Mouse (Mus musculus) heart, postnatal 0 days (tissue): ENCODE measurements around the gene Nr2f1. TPM values are rescaled to one million over a fixed set of nuclear protein-coding genes. Genes with fewer than 3 reads are reported as not detected.

Experiments
- ATAC-seq: fragments of 200-750 bp; cut with Nextera tagmentation; 2 replicates; pipeline ENCODE4 v1.8.0; 2017; ENCODE audit warnings: low read depth, moderate number of reproducible peaks, moderate library complexity; ENCODE audit not compliant: insufficient read depth
- DNase-seq: peaks from one replicate; pipeline ENCODE4 v3.0.0-alpha.2; 2016; ENCODE audit warnings: low spot score
- H3K27ac ChIP-seq: fragments of 300-500 bp; sonication (generic); 2 replicates; pipeline ENCODE4 v1.5.1; 2014; ENCODE audit warnings: low read depth, mild to moderate bottlenecking
- H3K27me3 ChIP-seq: fragments of 300-500 bp; sonication (generic); 2 replicates; pipeline ENCODE4 v1.6.1; 2014; ENCODE audit warnings: low read length, mixed read lengths; ENCODE audit not compliant: control insufficient read depth, insufficient read depth
- H3K36me3 ChIP-seq: fragments of 300-500 bp; sonication (generic); replicated peaks from 2 replicates; pipeline ENCODE4 v1.6.1; 2014; ENCODE audit warnings: low read length, mixed read lengths; ENCODE audit not compliant: control insufficient read depth, insufficient read depth
- H3K4me1 ChIP-seq: fragments of 300-500 bp; sonication (generic); 2 replicates; pipeline ENCODE4 v1.6.1; 2014; ENCODE audit warnings: antibody characterized with exemption; ENCODE audit not compliant: control insufficient read depth, insufficient read depth
- H3K4me2 ChIP-seq: fragments of 300-500 bp; sonication (generic); 2 replicates; pipeline ENCODE4 v1.6.1; 2014; ENCODE audit warnings: low read depth, mild to moderate bottlenecking, low read length, moderate library complexity
- H3K4me3 ChIP-seq: fragments of 300-500 bp; sonication (generic); 2 replicates; pipeline ENCODE4 v1.5.1; 2014; ENCODE audit warnings: low read depth, low read length
- H3K9ac ChIP-seq: fragments of 300-500 bp; sonication (generic); replicated peaks from 2 replicates; pipeline ENCODE4 v1.6.1; 2014; ENCODE audit warnings: low read depth, low read length, mixed read lengths
- H3K9me3 ChIP-seq: fragments of 300-500 bp; sonication (generic); replicated peaks from 2 replicates; pipeline ENCODE4 v1.6.1; 2016; ENCODE audit warnings: low read length; ENCODE audit not compliant: control insufficient read depth
- CTCF ChIP-seq: IDR thresholded peaks from 2 replicates; pipeline ENCODE4 v1.5.1; 2016; ENCODE audit warnings: antibody characterized with exemption, control low read depth, low read depth
- EP300 ChIP-seq: IDR thresholded peaks from 2 replicates; pipeline ENCODE4 v1.6.1; 2016; ENCODE audit warnings: antibody characterized with exemption, low read depth
- WGBS: fragments of 180-500 bp; shearing (Covaris S2); extraction: QIAGEN DNeasy Blood & Tissue Kit; methylation state at CpG from one replicate; pipeline ENCODE4 v1.1.7; 2014; 5-methylcytosine and 5-hydroxymethylcytosine counted together
- polyA plus RNA-seq: library from polyadenylated mRNA; unstranded; fragments of >200 nt; fragmentation: Nextera tagmentation; extraction: Ambion mirVana; gene quantifications from 2 replicates; pipeline ENCODE4 v1.2.1, GENCODE M21; 2015
- total RNA-seq: library from RNA; depleted of rRNA; stranded (reverse); fragments of >200 nt; gene quantifications from 2 replicates; pipeline ENCODE4 v1.2.3, GENCODE M21; 2014; ENCODE audit warnings: low replicate concordance

Nr2f1 gene
- total and polyA plus RNA-seq, 2 experiments from 2014 or later, result 2.3 to 11.6 TPM

DNA sequence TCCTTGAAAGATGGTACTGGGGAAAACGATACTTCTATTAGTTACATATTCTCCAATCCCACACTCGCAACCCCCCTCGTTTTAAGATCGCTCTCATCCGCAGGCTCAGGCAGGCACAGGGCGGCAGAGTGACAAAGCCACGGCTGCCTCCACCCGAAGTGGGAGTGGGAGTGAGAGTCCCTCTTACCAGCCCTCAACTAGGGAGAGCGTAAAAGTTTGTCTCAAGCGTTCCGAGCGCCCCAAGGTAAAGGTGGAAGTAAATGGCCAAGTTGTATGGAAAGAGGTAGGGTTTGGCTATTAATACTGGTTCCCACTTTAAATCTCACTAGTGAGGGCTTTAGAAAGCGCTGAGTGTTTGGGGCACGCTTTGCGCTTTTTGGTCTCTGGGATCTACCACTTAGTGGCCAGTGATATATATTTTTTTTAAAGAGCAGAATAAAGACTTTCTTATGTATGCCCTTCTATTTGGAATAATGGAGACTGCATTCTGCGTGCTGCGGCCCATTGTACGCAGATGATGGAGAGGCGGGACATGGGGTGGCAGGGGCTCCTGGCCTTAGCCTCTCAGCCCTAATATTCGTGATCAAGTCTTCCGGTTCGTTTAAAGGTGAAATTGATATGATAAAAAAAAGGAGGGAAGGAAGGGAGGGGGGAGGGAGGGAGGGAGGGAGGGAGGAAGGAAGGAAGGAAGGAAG lies 2.5 kb upstream of the Nr2f1 start:
- Histone ChIP-seq H3K4me3 (peak overlapping the region; percentile 73), H3K27ac (no peak overlapping the region), H3K9me3 (no peaks in the 10 kb centered on the region), H3K27me3 (peaks cover 52% of the 10 kb centered on the region), H3K36me3 (no peaks in the 10 kb centered on the region), H3K4me2 (peak overlapping the region; percentile 99), H3K4me1 (peaks cover 14% of the 10 kb centered on the region; the same call in 1 of the 2 replicates), H3K9ac (no peak overlapping the region; the same call in 1 of the 2 replicates)
- DNase-seq (peak; percentile 6), ATAC-seq (0 out of 2 replicates have a peak, but pooled peaks have one; percentile 7)
- no peak for TF ChIP-seq CTCF
- no peak for TF ChIP-seq EP300
- under 1% methylated on average over 22 of the region's 22 CpGs for WGBS

GRCm38 (mm10) chr13:78200991-78201870 lies 1.7 kb upstream of the Nr2f1 start:
- DNase-seq (peak; percentile 84), ATAC-seq (peak; percentile 71)
- H3K9me3 ChIP-seq, result no peaks in the 10 kb centered on the region
- H3K36me3 ChIP-seq, result no peaks in the 10 kb centered on the region
- H3K4me1 ChIP-seq, result peaks cover 14% of the 10 kb centered on the region; the same call in 1 of the 2 replicates
- H3K27me3 ChIP-seq, result peaks cover 55% of the 10 kb centered on the region
- whole genome bisulfite sequencing, result 1% methylated on average over 28 of the region's 30 CpGs
- no peak overlapping the region for H3K27ac ChIP-seq
- H3K9ac ChIP-seq, result no peak overlapping the region
- TF ChIP-seq CTCF (peak; percentile 80), EP300 (no peak)
- H3K4me3 ChIP-seq, result peak overlapping the region; percentile 73
- peak overlapping the region; percentile 99 for H3K4me2 ChIP-seq

DNA sequence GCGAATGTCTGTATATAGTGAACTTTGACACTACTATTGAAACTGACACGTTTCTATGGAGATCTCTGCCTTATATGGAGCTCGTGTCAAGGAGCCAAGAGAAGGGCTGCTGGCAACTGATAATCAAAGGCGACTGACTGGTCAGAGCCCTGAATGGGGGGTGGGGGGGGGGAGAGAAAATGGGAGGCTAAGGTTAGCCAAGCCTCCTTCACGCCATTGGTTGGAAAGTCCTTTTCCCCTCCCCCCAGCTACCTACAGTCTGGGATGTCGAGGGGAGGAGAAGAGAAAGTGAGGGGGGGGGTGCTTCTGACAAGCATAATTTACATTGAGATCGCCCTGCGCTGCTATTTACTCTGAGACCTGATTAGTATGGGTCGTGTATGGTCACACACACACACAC lies 850 bp upstream of the Nr2f1 start:
- Histone ChIP-seq H3K27ac (no peak overlapping the region), H3K9ac (no peak overlapping the region)
- ATAC-seq, result no peak

DNA sequence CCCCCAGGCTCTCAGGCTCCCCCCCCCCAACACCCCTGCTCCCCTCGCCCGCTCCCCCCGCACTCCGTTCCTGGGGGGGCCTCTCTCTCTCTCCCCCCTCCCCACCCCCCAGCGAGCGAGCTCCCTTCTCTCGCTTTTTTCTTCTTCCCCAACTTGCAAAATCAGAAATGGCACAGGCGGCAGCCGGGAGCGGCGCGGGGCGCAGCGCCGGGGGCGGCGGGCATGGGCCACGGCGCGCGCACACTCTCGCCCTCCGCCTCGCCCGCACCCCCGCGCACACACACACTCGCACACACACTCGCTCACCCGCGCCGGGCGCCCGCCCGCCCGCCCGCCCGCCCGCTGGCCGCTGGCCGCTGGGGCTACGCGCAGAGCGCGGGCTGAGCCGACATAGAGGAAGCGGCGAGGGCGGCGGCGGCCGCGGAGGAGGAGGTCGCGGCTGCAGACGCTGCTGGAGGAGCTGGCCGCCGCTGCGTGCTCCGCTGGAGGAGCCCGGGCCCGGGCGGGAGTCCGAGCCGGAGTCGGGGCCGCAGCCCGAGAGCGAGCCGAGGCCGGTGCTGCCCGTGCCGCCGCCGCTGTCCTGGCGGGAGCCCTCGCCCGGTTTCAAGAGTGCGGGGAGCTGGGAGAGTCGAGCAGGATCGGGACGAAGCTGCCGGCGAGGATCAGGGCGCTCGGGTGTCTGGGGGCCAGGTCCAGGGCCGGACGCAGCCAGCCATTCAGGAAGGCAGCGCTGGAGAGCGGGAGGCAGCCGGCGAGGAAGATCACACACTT lies 501 bp downstream of the Nr2f1 start:
- ATAC-seq, result peak; percentile 31
- Histone ChIP-seq H3K4me3 (peak overlapping the region; percentile 73), H3K27me3 (peaks cover 63% of the 10 kb centered on the region), H3K9ac (peak overlapping the region; percentile 62), H3K4me1 (peaks cover 18% of the 10 kb centered on the region; the same call in 1 of the 2 replicates), H3K36me3 (no peaks in the 10 kb centered on the region), H3K27ac (peak overlapping the region; percentile 85), H3K4me2 (peak overlapping the region; percentile 99), H3K9me3 (no peaks in the 10 kb centered on the region)
- no peak for DNase-seq
- WGBS, result under 1% methylated on average over 71 of the region's 92 CpGs
- TF ChIP-seq EP300, result no peak
- TF ChIP-seq CTCF, result no peak

More for the DNA sequence above, 850 bp upstream of the Nr2f1 start:
- TF ChIP-seq EP300, result no peak
- TF ChIP-seq CTCF, result no peak
- 0% methylated on average over 9 of the region's 9 CpGs for WGBS
- no peaks in the 10 kb centered on the region for H3K36me3 ChIP-seq
- H3K4me1 ChIP-seq, result peaks cover 14% of the 10 kb centered on the region; the same call in 1 of the 2 replicates
- no peaks in the 10 kb centered on the region for H3K9me3 ChIP-seq
- no peak for DNase-seq
- H3K4me3 ChIP-seq, result peak overlapping the region; percentile 73
- peak overlapping the region; percentile 99 for H3K4me2 ChIP-seq
- peaks cover 60% of the 10 kb centered on the region for H3K27me3 ChIP-seq

DNA sequence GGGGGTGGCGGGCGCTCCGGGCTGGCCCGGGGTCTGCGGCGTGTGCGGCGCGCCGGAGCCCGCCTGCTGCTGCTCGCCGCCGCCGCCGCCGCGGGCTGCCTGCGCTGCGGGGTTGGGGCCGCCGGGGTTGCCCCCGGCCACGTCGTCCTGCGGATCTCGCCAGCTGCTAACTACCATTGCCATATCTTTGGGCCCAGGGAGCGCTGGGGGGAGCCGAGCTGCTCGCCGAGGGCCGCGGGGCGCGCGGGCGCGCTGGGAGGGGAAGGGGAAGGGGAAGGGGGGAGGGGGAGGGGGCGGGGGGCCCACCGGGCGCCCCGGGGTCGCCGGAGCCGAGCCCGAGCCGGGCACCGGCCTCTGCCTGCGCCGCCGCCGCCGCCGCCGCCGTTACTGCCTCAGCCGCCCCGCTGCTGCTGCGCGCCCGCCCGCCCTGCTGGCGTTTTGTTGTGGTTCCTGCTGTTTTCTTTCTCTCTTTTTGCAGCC lies 1.1 kb downstream of the Nr2f1 start:
- H3K27ac ChIP-seq, result peak overlapping the region; percentile 85
- peak overlapping the region; percentile 62 for H3K9ac ChIP-seq
- H3K36me3 ChIP-seq, result no peaks in the 10 kb centered on the region
- peak overlapping the region; percentile 73 for H3K4me3 ChIP-seq
- no peak for ATAC-seq
- H3K27me3 ChIP-seq, result peaks cover 65% of the 10 kb centered on the region
- TF ChIP-seq CTCF, result no peak
- TF ChIP-seq EP300, result no peak
- no peak for DNase-seq
- 0% methylated on average over 21 of the region's 63 CpGs for WGBS
- peaks cover 18% of the 10 kb centered on the region; the same call in 1 of the 2 replicates for H3K4me1 ChIP-seq
- no peaks in the 10 kb centered on the region for H3K9me3 ChIP-seq
- H3K4me2 ChIP-seq, result peak overlapping the region; percentile 99
